Mouse (Mus musculus): Measurements from ENCODE around the gene Cd63.

- TF ChIP-seq MAFK (IDR thresholded peaks at IDR 0.05; ENCODE audit: insufficient read depth, low read depth, low read length) = no peak
- TF ChIP-seq HCFC1 (IDR thresholded peaks at IDR 0.05; ENCODE audit: borderline replicate concordance, insufficient read depth, low read length) = no peak
- no peak for TF ChIP-seq ZNF384 (IDR thresholded peaks at IDR 0.05; ENCODE audit: low read depth, low read length)
- no peak for TF ChIP-seq CHD2 (IDR thresholded peaks at IDR 0.05; ENCODE audit: low read depth, low read length)
Observed at GRCm38 (mm10) chr10:128892246-128892645, 8.5 kb upstream of the Cd63 start.

Measured in ES-E14 (cell line).